ENCODE assay signal across 18 mouse cellular contexts in the genomic region with DNA sequence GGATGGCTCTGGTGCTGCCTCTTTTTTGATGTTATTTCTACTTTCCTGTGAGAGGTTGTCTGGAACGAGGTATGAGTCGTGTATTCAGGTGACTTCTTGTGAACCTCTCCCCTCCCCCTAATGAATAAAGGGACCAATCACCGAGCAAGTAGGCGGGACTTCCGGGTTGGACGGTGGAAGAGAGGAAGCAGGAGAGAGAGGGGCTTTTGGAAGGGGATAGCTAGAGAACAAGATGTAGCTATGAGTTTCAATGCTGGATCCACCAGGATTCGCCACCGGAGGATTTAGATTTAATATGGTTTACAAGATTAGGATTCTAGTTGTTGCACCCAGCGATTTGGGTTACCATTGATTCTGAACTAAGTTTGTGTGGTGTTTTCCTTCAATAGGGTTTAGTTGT.
"Had no signal": no experiment of that assay in that cellular context is flagged by ENCODE, and none has a peak within 500 bp of the region (broad histone marks: within the 10 kb centered on the region; RNA-seq: fewer than 3 reads in every experiment).

No protein-coding gene starts in this region.

- H3K36me3 ChIP-seq: liver, embryonic 13.5 days; midbrain, embryonic 12.5 days; midbrain, embryonic 15.5 days; neural tube, embryonic 12.5 days; neural tube, embryonic 15.5 days; stomach, embryonic 15.5 days had no signal

- H3K27me3 ChIP-seq: liver, embryonic 13.5 days; midbrain, embryonic 12.5 days; midbrain, embryonic 15.5 days; neural tube, embryonic 12.5 days; neural tube, embryonic 15.5 days; stomach, embryonic 15.5 days had no signal

- H3K9ac ChIP-seq: liver, embryonic 13.5 days; midbrain, embryonic 12.5 days; midbrain, embryonic 15.5 days; neural tube, embryonic 12.5 days; neural tube, embryonic 15.5 days; stomach, embryonic 15.5 days had no signal

- H3K9me3 ChIP-seq: liver, embryonic 13.5 days; midbrain, embryonic 12.5 days; midbrain, embryonic 15.5 days; neural tube, embryonic 12.5 days; neural tube, embryonic 15.5 days; stomach, embryonic 15.5 days had no signal

- DNase-seq: kidney, adult 18-20 months; kidney, adult 9 months; kidney, postnatal 25 days; layer of hippocampus, postnatal 36 days; liver, embryonic 13.5 days; lung, adult 2 months; retina, postnatal 1 day; right cerebral cortex, postnatal 25 days; spleen, adult 18-20 months; thymus, postnatal 36 days had no signal

- H3K4me1 ChIP-seq: liver, embryonic 13.5 days; midbrain, embryonic 12.5 days; midbrain, embryonic 15.5 days; neural tube, embryonic 12.5 days; neural tube, embryonic 15.5 days; stomach, embryonic 15.5 days had no signal

- H3K4me2 ChIP-seq: liver, embryonic 13.5 days; midbrain, embryonic 12.5 days; midbrain, embryonic 15.5 days; neural tube, embryonic 12.5 days; neural tube, embryonic 15.5 days; stomach, embryonic 15.5 days had no signal

- H3K27ac ChIP-seq: left cerebral cortex, adult 2 months; liver, embryonic 13.5 days; macrophage; midbrain, embryonic 12.5 days; midbrain, embryonic 15.5 days; neural tube, embryonic 12.5 days; neural tube, embryonic 15.5 days; stomach, embryonic 15.5 days had no signal

- H3K4me3 ChIP-seq: left cerebral cortex, adult 2 months; liver, embryonic 13.5 days; midbrain, embryonic 12.5 days; midbrain, embryonic 15.5 days; neural tube, embryonic 12.5 days; neural tube, embryonic 15.5 days; stomach, embryonic 15.5 days had no signal

- ATAC-seq: intestine, embryonic 16.5 days; midbrain, embryonic 15.5 days had no signal
